Mouse (Mus musculus) liver, postnatal 0 days (tissue): ENCODE measurements around the gene Ddx42.

Experiments used
- CTCF ChIP-seq: sonication (generic); IDR thresholded peaks from 2 replicates; pipeline ENCODE4 v1.5.1; 2016; ENCODE audit warnings: antibody characterized with exemption, low read depth
- EP300 ChIP-seq: IDR thresholded peaks from 2 replicates; pipeline ENCODE4 v1.6.1; 2016; ENCODE audit warnings: antibody characterized with exemption, low read depth, mild to moderate bottlenecking

DNA sequence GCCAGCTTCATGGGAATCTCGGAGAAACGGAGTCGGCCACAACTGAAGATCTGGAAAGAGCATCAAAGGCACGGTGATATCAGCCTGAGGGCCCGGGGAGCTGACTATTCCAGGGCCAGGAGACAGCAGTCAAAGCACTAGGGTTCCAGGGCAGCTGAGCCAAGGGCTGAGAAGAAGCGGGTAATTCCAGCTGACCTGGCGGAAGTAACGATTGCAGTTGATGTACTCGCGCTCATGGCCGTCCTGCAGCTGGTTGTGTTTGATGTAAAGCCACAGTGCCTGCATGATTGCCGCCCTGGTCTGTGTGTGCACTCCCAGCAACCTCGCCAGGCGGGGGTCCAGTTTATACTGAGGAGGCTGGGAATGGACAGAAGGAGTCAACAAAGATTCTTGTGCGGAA lies 48.3 kb downstream of the Ddx42 start:
- TF ChIP-seq CTCF (no peak), EP300 (no peak)
